Mouse (Mus musculus): Measurements from ENCODE around the gene Mrpl45.

- TF ChIP-seq CTCF (conservative IDR thresholded peaks at IDR 0.05; ENCODE audit: low read length) (no peak), POU5F1 (IDR thresholded peaks at IDR 0.05; ENCODE audit: borderline replicate concordance, low read length) (no peak), NANOG (IDR thresholded peaks at IDR 0.05; ENCODE audit: borderline replicate concordance, low read length) (no peak)
Observed at GRCm38 (mm10) chr11:97368501-97368900, 53.0 kb downstream of the Mrpl45 start.
